Mouse (Mus musculus): ENCODE results near the gene Snd1. TPM values are rescaled to one million over a fixed set of nuclear protein-coding genes. Genes with fewer than 3 reads are reported as not detected.

The Snd1 gene
- polyA plus RNA-seq, 1 experiment from 2014 or later = 79.3 TPM

DNA sequence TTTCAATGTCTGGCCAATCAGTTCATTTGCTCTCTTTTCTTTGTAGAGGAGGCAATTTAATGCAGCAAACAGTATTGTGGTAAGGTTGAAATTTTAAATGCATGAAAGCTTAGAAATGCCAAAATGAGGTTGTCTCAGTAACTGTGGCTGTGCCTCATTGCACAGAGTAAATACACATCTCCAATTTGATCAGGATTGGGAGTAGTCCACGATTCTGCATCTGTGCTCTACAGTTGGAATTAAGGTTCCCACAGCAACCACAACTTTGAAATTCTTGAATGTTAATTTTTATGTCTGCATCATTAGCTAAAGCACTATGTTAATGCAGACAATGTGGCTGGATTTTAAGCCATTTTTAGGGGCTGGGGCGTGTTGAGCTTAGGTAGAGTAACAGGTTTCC, 72.0 kb downstream of the Snd1 start:
- ATAC-seq (replicated peaks; ENCODE audit: low FRiP score, low read depth) (no peak), DNase-seq (ENCODE audit: low spot score) (no peak)
- Histone ChIP-seq H3K27ac (no peak overlapping the region), H3K27me3 (ENCODE audit: insufficient read depth, low read length) (no peaks in the 10 kb centered on the region), H3K36me3 (ENCODE audit: insufficient read depth, low read length) (peaks cover 19% of the 10 kb centered on the region; the same call in 1 of the 2 replicates), H3K4me3 (replicated peaks; ENCODE audit: low read depth, low read length) (no peak overlapping the region), H3K9me3 (replicated peaks; ENCODE audit: low read length) (no peaks in the 10 kb centered on the region), H3K4me1 (replicated peaks; ENCODE audit: insufficient read depth, low read length) (no peaks in the 10 kb centered on the region), H3K4me2 (ENCODE audit: low read length) (no peak overlapping the region), H3K9ac (ENCODE audit: low read depth, low read length) (no peak overlapping the region)
- WGBS = 81% methylated on average over 2 of the region's 2 CpGs
- no peak for TF ChIP-seq CTCF (IDR thresholded peaks at IDR 0.05; ENCODE audit: low read depth)

DNA sequence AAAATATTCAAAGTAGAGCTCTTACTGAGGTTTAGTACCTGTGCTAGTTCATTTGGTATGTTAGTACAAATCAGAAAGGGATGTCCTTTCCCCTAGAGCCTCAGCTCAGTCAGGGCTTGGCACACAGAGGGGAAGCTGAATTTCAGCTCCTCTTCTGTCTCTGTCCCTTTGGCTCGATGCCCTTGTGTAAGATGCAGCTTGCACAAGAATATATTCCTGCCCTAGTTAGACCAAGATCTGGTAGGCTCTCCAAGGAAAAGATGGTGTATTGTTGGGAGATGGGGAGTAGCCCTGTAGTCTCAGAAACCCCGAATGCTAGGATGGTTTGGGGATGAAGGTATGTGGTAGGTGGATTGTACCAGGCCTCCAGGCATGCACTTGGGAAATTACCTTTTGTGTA, 74.4 kb downstream of the Snd1 start:
- no peak overlapping the region for H3K9ac ChIP-seq (ENCODE audit: low read depth, low read length)

DNA sequence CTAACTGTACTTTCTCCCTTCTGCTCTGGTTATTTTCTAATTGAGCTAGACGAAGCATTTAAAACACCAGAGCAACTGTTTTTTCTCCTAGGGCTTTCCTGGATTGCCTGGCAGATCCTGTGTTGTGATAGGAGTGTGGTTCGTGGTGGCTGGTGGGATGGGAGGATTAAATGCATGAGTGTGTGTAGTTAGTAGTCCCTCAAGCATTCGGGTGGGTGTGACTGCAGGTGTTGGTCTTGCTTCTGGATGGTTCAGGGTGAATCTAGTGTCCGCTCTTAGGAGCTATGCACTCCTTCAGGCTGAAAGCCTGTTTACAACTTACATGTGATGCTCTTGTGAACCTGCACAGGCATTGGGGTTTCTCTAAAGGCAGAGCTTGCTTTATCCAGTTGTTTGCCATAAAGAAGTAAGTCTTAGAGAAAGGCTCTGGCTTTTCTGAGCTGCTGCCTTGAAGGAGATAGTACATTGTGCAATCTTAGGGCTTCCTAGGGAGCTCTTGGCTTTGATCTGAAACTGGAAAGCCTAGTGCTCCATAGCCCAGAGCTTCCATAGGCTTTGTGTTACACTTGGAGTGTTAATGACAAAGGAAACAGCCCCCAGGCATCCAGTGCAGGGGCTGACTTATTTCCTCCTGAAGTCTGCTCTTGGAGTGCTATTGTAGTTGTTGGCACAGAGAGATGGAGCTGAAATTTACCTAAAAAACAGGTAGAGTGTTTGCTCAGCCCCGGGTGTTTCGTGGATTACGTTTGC, 75.5 kb downstream of the Snd1 start:
- ATAC-seq (replicated peaks; ENCODE audit: low FRiP score, low read depth) (no peak), DNase-seq (ENCODE audit: low spot score) (no peak)
- Histone ChIP-seq H3K4me3 (replicated peaks; ENCODE audit: low read depth, low read length) (no peak overlapping the region), H3K27me3 (ENCODE audit: insufficient read depth, low read length) (no peaks in the 10 kb centered on the region), H3K4me1 (replicated peaks; ENCODE audit: insufficient read depth, low read length) (no peaks in the 10 kb centered on the region), H3K9ac (ENCODE audit: low read depth, low read length) (no peak overlapping the region), H3K9me3 (replicated peaks; ENCODE audit: low read length) (no peaks in the 10 kb centered on the region), H3K27ac (no peak overlapping the region), H3K4me2 (ENCODE audit: low read length) (no peak overlapping the region), H3K36me3 (ENCODE audit: insufficient read depth, low read length) (peaks cover 14% of the 10 kb centered on the region; the same call in 1 of the 2 replicates)
- WGBS = 57% methylated on average over 7 of the region's 7 CpGs
- TF ChIP-seq CTCF (IDR thresholded peaks at IDR 0.05; ENCODE audit: low read depth) = no peak

More for the DNA sequence above, 74.4 kb downstream of the Snd1 start:
- 86% methylated on average over 2 of the region's 2 CpGs for WGBS
- H3K27ac ChIP-seq = no peak overlapping the region
- no peak for TF ChIP-seq CTCF (IDR thresholded peaks at IDR 0.05; ENCODE audit: low read depth)
- peaks cover 19% of the 10 kb centered on the region; the same call in 1 of the 2 replicates for H3K36me3 ChIP-seq (ENCODE audit: insufficient read depth, low read length)
- H3K27me3 ChIP-seq (ENCODE audit: insufficient read depth, low read length) = no peaks in the 10 kb centered on the region
- H3K4me2 ChIP-seq (ENCODE audit: low read length) = no peak overlapping the region
- H3K4me1 ChIP-seq (replicated peaks; ENCODE audit: insufficient read depth, low read length) = no peaks in the 10 kb centered on the region
- DNase-seq (ENCODE audit: low spot score) (no peak), ATAC-seq (replicated peaks; ENCODE audit: low FRiP score, low read depth) (no peak)
- H3K4me3 ChIP-seq (replicated peaks; ENCODE audit: low read depth, low read length) = no peak overlapping the region
- no peaks in the 10 kb centered on the region for H3K9me3 ChIP-seq (replicated peaks; ENCODE audit: low read length)

DNA sequence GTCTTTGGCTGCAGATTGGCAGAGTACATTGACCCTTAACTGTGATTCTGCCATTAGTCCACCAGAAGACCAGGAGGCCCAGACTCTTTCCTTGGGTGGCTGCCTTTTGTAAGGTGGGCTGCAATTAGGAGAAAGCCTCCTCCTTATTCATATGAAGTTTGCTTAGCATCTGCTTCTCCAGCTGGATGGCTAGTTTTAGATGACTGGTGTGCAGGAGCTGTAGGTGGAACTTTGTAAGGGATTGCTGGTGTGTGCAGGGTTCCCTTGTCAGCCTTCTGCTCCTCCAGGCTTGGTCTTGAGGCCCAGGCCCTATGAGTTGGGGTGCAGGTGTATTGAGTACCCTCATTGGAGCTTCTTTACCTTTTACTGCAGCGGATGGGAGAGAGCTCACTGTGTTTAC, 79.5 kb downstream of the Snd1 start:
- no peak overlapping the region for H3K27ac ChIP-seq
- H3K9me3 ChIP-seq (replicated peaks; ENCODE audit: low read length) = no peaks in the 10 kb centered on the region
- no peak overlapping the region for H3K4me2 ChIP-seq (ENCODE audit: low read length)
- 0 out of 2 replicates have a peak, but pooled peaks cover 3% of the 10 kb centered on the region for H3K36me3 ChIP-seq (ENCODE audit: insufficient read depth, low read length)
- WGBS = 92% methylated on average over 1 of the region's 1 CpGs
- H3K27me3 ChIP-seq (ENCODE audit: insufficient read depth, low read length) = no peaks in the 10 kb centered on the region
- no peaks in the 10 kb centered on the region for H3K4me1 ChIP-seq (replicated peaks; ENCODE audit: insufficient read depth, low read length)
- no peak for ATAC-seq (replicated peaks; ENCODE audit: low FRiP score, low read depth)
- no peak overlapping the region for H3K4me3 ChIP-seq (replicated peaks; ENCODE audit: low read depth, low read length)
- no peak overlapping the region for H3K9ac ChIP-seq (ENCODE audit: low read depth, low read length)
- DNase-seq (ENCODE audit: low spot score) = no peak
- TF ChIP-seq CTCF (IDR thresholded peaks at IDR 0.05; ENCODE audit: low read depth) = no peak

DNA sequence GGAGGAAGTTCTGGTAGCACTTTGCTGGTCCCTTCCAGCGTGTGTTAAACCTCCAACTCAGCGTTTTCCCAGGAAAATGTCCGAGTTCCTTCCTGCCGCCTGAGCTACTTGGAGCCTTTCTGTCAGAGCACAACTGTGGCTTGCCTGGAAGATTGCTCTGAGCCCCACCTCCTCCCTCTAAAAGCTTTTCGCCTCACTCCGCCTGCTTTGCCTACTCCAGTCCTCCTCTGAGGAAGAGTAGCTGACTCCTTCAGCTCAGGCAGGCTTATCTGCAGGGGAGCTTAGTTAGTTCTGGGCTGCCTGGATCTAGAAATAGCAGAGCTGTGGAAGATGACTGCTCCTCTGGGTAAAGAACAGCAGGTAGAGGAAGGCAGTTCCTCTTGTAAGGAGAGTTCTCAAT, 80.1 kb downstream of the Snd1 start:
- H3K27ac ChIP-seq = no peak overlapping the region
- H3K4me2 ChIP-seq (ENCODE audit: low read length) = no peak overlapping the region
- no peak overlapping the region for H3K9ac ChIP-seq (ENCODE audit: low read depth, low read length)
- TF ChIP-seq CTCF (IDR thresholded peaks at IDR 0.05; ENCODE audit: low read depth) = no peak
- WGBS = 63% methylated on average over 6 of the region's 6 CpGs
- H3K4me1 ChIP-seq (replicated peaks; ENCODE audit: insufficient read depth, low read length) = no peaks in the 10 kb centered on the region
- H3K36me3 ChIP-seq (ENCODE audit: insufficient read depth, low read length) = 0 out of 2 replicates have a peak, but pooled peaks cover 3% of the 10 kb centered on the region
- no peaks in the 10 kb centered on the region for H3K9me3 ChIP-seq (replicated peaks; ENCODE audit: low read length)
- no peaks in the 10 kb centered on the region for H3K27me3 ChIP-seq (ENCODE audit: insufficient read depth, low read length)
- ATAC-seq (replicated peaks; ENCODE audit: low FRiP score, low read depth) (no peak), DNase-seq (ENCODE audit: low spot score) (no peak)
- no peak overlapping the region for H3K4me3 ChIP-seq (replicated peaks; ENCODE audit: low read depth, low read length)

DNA sequence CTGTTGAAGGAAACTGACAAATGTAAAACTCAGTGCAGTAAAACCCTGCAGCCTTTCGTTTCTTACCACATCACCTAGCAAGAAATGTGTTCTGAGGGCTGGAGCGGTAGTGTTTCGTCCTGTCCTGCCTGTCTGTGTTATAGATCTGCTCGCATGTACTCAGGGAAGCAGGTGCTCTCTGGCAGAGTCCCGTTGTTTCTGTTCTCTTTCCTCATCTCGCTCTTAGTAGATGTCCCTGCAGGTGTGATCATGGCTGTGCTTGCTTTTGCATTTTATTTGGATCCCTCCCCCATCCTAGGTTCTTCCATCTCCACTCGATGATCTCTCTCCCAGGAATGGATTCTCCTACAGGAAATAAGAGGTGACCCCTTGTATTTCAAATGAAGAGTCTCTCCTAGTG, 80.5 kb downstream of the Snd1 start:
- Histone ChIP-seq H3K4me1 (replicated peaks; ENCODE audit: insufficient read depth, low read length) (no peaks in the 10 kb centered on the region), H3K27ac (no peak overlapping the region), H3K9ac (ENCODE audit: low read depth, low read length) (no peak overlapping the region), H3K9me3 (replicated peaks; ENCODE audit: low read length) (no peaks in the 10 kb centered on the region), H3K36me3 (ENCODE audit: insufficient read depth, low read length) (0 out of 2 replicates have a peak, but pooled peaks cover 3% of the 10 kb centered on the region), H3K4me3 (replicated peaks; ENCODE audit: low read depth, low read length) (no peak overlapping the region), H3K4me2 (ENCODE audit: low read length) (no peak overlapping the region), H3K27me3 (ENCODE audit: insufficient read depth, low read length) (no peaks in the 10 kb centered on the region)
- DNase-seq (ENCODE audit: low spot score) (no peak), ATAC-seq (replicated peaks; ENCODE audit: low FRiP score, low read depth) (no peak)
- TF ChIP-seq CTCF (IDR thresholded peaks at IDR 0.05; ENCODE audit: low read depth) = no peak
- WGBS = 76% methylated on average over 7 of the region's 7 CpGs

All from kidney, postnatal 0 days (tissue).